Mouse (Mus musculus): Measurements from ENCODE around the gene Acadm.

Gene Acadm

DNA sequence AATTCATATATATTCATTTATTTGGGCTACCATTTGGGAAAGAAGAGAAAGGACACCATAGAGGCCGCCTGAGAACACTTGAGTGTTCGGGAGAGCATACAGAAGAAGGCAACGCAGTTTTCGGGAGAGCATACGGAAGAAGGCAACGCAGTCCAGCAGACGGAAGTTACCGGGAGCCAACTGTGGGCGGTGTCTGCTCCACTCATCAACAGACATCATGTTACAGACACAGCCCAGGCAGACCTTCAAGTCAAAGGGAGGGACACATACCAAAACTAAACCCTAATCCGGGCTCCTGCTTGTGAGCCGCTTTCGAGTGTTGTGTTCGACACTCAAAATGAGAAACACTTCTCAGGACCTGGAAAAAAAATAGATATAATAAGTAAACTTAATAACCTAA lies 2.8 kb downstream of the Acadm start:
- DNase-seq (ENCODE audit: low spot score), result no peak

- DNase-seq (ENCODE audit: low spot score), result no peak
These were observed 3.9 kb downstream of the Acadm start for GRCm38 (mm10) chr3:153940486-153940885.

GRCm38 (mm10) chr3:153940021-153940420 lies 4.4 kb downstream of the Acadm start:
- DNase-seq (ENCODE audit: low spot score), result no peak

DNA sequence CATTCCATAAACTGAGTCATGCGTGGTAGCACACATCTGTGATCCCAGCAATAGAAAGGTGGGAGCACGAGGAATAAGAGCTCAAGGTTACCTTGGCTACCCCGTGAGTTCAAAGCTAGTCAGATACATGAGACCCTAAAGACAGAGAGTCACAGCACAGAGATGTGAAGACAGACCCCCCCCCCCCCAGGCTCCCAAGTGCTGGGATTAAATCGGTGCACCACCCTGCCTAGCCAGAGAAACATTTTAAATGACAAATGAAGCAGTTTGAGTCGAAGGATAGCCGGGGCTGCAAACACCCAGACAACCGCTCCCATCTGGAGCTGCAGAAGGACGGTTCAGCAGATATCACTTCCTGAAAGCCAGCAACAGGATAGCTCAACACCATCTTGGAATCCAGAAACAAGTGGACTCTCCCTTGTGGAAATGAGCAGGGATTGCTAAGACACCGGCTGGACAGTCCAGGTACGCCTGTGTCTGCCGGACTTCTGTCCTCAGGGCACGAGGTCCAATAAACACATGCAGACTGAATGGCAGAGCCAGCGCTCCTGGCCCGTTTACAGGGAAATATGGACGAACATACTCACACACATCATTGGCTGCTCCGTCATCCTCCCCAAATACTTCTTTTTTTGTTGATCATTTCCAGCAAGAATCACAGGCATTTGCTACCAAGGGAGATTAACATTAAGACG lies 7.2 kb downstream of the Acadm start:
- no peak for DNase-seq (ENCODE audit: low spot score)

DNA sequence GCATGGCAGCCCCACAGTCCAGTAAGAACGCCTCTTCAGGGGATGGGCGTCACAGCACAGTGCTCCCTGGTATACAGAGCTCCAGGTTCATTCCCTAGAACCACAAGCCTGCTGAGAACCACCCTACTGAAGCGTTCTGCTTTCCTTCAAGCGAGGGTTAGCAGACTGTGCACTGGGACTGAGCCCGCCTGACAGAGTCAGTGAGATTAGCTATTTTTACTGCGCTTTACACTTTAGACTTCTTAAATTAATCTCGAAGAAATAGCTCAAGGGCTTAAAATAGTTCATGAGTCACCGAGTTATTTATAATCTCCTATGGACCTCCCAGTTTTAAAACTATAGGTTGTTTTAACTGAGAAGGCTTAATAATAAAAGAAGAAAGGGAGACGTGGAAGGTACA lies 8.6 kb downstream of the Acadm start:
- no peak for DNase-seq (ENCODE audit: low spot score)

GRCm38 (mm10) chr3:153932461-153932860 lies 12.0 kb downstream of the Acadm start:
- no peak for DNase-seq (ENCODE audit: low spot score)

GRCm38 (mm10) chr3:153929526-153929925 lies 14.9 kb downstream of the Acadm start:
- DNase-seq (ENCODE audit: low spot score), result no peak

DNA sequence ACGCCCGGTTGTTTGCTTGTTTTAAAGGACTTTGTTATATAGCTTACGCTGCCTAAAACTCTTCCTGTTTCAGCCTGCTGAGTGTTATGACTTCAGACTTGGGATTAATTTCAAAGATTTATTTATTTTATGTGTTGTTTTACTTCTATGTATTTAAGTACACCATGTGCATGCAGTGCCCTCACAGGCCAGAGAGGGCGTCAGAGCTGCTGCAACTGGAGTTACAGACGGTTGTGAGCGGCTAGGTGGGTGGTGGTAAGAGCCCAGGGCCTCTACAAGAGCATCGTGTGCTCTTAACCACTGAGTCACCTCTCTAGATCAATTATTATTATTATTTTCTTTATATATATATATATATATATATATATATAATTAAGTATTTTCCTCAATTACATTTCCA lies 18.1 kb downstream of the Acadm start:
- DNase-seq (ENCODE audit: low spot score), result no peak

DNA sequence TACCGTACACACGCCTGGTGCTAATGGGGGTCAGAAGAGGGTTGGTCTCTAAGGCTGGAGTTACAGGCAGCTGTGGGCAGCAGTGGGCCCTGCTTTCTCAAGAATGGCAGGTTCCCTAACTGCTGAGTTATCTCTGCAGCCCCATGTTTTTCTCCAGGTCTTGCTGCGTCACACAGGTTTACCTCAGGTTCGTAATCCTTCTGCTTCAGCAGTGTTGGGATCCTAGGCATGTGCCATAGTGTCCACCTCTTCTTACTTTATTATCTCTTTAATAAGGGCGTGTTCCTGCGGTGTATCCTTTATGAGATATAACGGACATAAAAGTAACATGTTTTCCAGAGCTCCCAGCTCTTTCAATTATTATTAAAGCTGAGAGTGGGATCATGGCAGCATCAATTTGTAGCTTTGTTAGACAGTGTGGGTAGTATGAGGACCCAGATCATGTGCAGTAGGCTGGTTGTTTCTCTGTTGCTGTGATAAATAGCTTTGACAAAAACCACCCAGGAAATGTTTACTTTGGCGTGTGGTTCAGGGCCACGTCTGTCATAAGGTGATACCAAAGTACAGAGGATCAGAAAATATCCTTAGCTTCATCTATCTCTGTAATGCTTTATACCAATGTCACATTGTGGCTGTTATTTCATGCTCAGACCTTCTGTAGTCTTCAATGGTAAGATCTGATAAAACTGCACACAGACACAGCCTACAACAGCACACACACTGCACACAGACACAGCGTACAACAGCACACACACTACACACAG lies 23.1 kb downstream of the Acadm start:
- no peak for DNase-seq (ENCODE audit: low spot score)

- DNase-seq (ENCODE audit: low spot score), result peak; percentile 30
These were observed 27.2 kb downstream of the Acadm start for GRCm38 (mm10) chr3:153917200-153917599.

DNA sequence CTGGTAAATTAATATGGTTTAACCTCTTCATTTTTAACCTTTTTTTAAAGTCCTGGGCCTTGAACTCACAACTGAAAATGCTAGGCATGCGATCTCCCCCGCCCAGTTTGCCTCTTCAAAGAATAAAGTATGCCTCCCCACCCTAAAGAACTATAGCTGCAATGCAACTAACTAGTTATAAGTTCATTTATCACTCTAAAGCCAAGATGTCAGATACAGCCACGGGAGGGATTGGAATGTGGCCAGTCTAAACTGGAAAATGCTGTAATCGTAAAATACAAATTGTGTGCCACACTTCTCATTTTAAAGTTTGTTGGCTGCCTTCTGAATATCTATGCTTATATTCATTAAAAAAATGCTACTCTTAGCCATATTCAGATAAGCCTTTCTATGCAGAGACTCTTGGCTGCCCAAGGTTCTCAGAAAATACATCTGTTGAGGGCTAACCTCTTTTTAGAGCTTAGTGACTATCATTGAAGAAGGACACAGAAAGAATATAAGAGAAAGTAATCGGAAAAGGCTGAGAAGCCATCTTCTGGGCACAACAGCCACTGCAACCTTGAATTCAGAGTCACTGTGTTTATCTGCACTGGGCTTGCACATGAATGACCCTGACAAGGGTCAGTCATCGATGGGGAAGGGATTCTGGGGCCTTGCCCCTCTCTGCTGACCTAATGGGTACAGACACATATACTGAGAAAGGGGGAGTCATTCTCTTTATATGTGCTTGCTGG lies 30.8 kb downstream of the Acadm start:
- DNase-seq (ENCODE audit: low spot score), result no peak

GRCm38 (mm10) chr3:153912546-153913509 lies 31.6 kb downstream of the Acadm start, which contains the start of gene Rabggtb:
Gene Rabggtb, minus strand, starts transcription at chr3:153913009.
- DNase-seq (ENCODE audit: low spot score), result peak; percentile 95

DNA sequence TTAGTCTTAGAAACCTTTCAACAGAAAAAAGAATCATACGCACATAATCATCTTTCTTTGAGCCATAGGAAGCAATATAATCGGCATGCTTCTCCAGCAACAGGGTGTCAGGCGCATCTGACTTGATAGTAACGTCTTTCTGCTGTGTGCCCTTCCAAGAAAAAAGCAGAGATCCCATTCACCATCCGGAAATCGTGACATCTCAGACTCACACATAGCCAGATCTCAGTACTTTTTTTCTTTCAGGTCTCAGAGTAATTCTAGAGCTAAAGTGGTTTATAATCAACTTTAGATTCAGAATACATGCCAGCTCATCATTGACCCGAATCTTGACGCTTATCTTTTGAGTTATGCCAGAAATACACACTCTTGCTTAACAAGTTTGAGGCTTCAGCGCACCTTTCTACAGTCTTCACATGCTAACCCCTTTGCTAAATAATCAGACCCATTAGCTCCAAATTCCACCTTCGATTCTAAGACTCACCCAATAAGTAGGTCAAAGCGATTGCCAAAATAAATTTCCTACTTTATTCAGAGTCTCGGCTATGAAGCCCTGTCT lies 32.5 kb downstream of the Acadm start:
- DNase-seq (ENCODE audit: low spot score), result no peak

- no peak for DNase-seq (ENCODE audit: low spot score)
These were observed 33.1 kb downstream of the Acadm start for GRCm38 (mm10) chr3:153911197-153911881.

DNA sequence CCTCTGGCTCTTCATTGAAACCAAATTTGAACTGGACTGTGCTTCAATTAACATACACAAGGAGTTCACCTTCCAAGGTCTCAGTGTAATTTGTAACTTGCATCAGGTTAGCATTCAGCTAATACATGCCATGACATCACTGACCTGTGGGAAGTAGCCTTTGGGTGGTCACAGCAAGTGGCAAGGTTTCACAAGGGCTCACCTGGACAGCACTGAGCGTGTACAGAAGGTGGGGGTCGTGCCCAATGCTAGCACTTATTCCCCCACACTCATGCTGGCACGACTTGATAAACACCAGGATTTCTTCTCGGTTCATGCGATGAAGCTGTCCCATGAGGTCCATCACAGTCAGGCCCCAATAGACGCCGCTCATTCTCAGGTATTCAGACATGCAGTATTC lies 33.9 kb downstream of the Acadm start:
- no peak for DNase-seq (ENCODE audit: low spot score)

DNA sequence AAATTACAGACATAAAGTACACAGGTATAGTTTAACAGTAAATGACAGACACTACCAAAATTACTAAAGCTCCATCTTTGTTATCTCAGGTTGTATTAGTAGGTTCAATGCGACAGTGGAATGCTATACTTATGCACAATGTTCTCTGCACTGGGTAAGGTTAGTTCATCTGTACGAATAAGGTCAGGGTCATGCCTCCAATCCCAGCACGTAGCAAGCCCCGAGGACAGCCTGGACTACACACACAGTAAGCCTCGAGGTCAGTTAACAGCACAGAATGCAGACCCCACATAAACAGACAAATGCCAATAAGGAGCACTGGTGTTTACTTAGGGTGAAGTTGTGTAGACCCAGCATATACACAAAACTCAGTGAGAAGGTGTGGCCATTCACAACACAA lies 35.5 kb downstream of the Acadm start:
- no peak for DNase-seq (ENCODE audit: low spot score)

GRCm38 (mm10) chr3:153906136-153906871 lies 38.1 kb downstream of the Acadm start, which contains the start of gene Msh4:
Gene Msh4, minus strand, starts transcription at chr3:153906138.
- no peak for DNase-seq (ENCODE audit: low spot score)

GRCm38 (mm10) chr3:153905251-153906135 lies 38.9 kb downstream of the Acadm start:
- peak; percentile 29 for DNase-seq (ENCODE audit: low spot score)

GRCm38 (mm10) chr3:153904586-153904985 lies 39.8 kb downstream of the Acadm start:
- DNase-seq (ENCODE audit: low spot score), result peak; percentile 79

Measured in embryo, embryonic 10 days (tissue).